Mouse (Mus musculus) forebrain, embryonic 11.5 days (tissue): Measurements from ENCODE around the gene Tas2r135. TPM values are rescaled to one million over a fixed set of nuclear protein-coding genes. Genes with fewer than 3 reads are reported as not detected.

Experiments used
- ATAC-seq: fragments of 200-750 bp; cut with Nextera tagmentation; replicated peaks from 2 replicates; pipeline ENCODE4 v1.8.0; 2017; ENCODE audit warnings: moderate TSS enrichment; ENCODE audit not compliant: low FRiP score
- DNase-seq: peaks from one replicate; pipeline ENCODE4 v3.0.0-alpha.2; 2017; ENCODE audit warnings: low spot score
- H3K27ac ChIP-seq: fragments of 300-500 bp; sonication (generic); 2 replicates; pipeline ENCODE4 v1.5.1; 2014; ENCODE audit warnings: low read depth, low read length
- H3K27me3 ChIP-seq: fragments of 300-500 bp; sonication (generic); 2 replicates; pipeline ENCODE4 v1.6.1; 2014; ENCODE audit warnings: mild to moderate bottlenecking, low read length, mixed read lengths; ENCODE audit not compliant: control insufficient read depth, insufficient read depth
- H3K36me3 ChIP-seq: fragments of 300-500 bp; sonication (generic); 2 replicates; pipeline ENCODE4 v1.6.1; 2014; ENCODE audit warnings: mild to moderate bottlenecking, low read length, moderate library complexity, mixed read lengths; ENCODE audit not compliant: control insufficient read depth, insufficient read depth
- H3K4me1 ChIP-seq: fragments of 300-500 bp; sonication (generic); replicated peaks from 2 replicates; pipeline ENCODE4 v1.6.1; 2014; ENCODE audit warnings: low read length, mixed read lengths; ENCODE audit not compliant: control insufficient read depth, insufficient read depth
- H3K4me2 ChIP-seq: fragments of 300-500 bp; sonication (generic); 2 replicates; pipeline ENCODE4 v1.6.1; 2014; ENCODE audit warnings: low read depth, mild to moderate bottlenecking, low read length, moderate library complexity, mixed read lengths; ENCODE audit not compliant: severe bottlenecking
- H3K4me3 ChIP-seq: fragments of 300-500 bp; sonication (generic); 2 replicates; pipeline ENCODE4 v1.5.1; 2014; ENCODE audit warnings: low read depth, low read length
- H3K9ac ChIP-seq: fragments of 300-500 bp; sonication (generic); 2 replicates; pipeline ENCODE4 v1.6.1; 2014; ENCODE audit warnings: low read length
- H3K9me3 ChIP-seq: fragments of 300-500 bp; sonication (generic); 2 replicates; pipeline ENCODE4 v1.6.1; 2016; ENCODE audit warnings: low read length, mixed read lengths; ENCODE audit not compliant: control insufficient read depth
- WGBS: fragments of 180-500 bp; shearing (Covaris S2); extraction: QIAGEN DNeasy Blood & Tissue Kit; methylation state at CpG from one replicate; pipeline ENCODE4 v1.1.7; 2014; 5-methylcytosine and 5-hydroxymethylcytosine counted together
- polyA plus RNA-seq: library from polyadenylated mRNA; unstranded; fragments of >200 nt; fragmentation: Nextera tagmentation; extraction: Ambion mirVana; gene quantifications from 2 replicates; pipeline ENCODE4 v1.2.1, GENCODE M21; 2014

Gene Tas2r135
- polyA plus RNA-seq, 1 experiment from 2014 or later = not detected

DNA sequence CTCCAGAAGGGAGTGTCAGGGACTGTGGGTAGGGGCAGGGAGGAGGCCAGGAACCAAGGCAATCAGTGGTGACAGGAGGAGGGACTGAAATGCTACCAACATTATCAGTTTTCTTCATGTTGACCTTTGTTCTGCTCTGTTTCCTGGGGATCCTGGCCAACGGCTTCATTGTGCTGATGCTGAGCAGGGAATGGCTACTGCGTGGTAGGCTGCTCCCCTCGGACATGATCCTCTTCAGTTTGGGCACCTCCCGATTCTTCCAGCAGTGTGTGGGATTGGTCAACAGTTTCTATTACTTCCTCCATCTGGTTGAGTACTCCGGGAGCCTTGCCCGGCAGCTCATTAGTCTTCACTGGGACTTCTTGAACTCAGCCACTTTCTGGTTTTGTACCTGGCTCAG, 29.2 kb downstream of the Tas2r135 start, which contains the start of gene Tas2r126:
Gene Tas2r126 (plus strand): TSS at position 90 of the 400 bp plus-strand sequence.
- H3K4me1 ChIP-seq = no peaks in the 10 kb centered on the region
- no peak within 1 kb of the TSS for H3K4me2 ChIP-seq
- no peak within 1 kb of the TSS for H3K9ac ChIP-seq
- no peak within 1 kb of the TSS for H3K4me3 ChIP-seq
- no peak for DNase-seq
- no peaks in the 10 kb centered on the region for H3K27me3 ChIP-seq
- H3K27ac ChIP-seq = no peak within 1 kb of the TSS
- WGBS = 87% methylated on average over 6 of the region's 6 CpGs
- no peak for ATAC-seq
- H3K9me3 ChIP-seq = no peaks in the 10 kb centered on the region
- H3K36me3 ChIP-seq = no peaks in the 10 kb centered on the region

DNA sequence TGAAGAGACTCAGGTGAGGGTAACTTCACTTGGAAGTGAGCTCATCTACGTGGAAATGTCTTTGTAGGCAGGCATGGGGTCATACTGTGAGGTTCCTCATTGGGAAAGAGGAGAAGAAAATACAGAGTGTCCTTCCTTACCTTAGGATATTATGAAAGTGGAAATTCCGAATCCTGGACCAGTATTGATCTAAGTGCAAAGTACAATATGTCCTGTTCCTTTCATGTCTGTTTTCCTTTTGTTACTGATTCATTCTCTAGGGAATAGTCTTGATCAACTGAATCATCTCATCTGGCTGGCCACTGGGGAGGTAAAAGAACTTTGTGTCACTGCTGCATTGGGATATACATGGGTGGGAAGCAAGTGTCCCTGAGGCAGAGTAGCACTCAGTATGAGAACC, 30.3 kb downstream of the Tas2r135 start:
- Histone ChIP-seq H3K4me3 (no peak overlapping the region), H3K27me3 (no peaks in the 10 kb centered on the region), H3K4me1 (no peaks in the 10 kb centered on the region), H3K9me3 (no peaks in the 10 kb centered on the region), H3K27ac (no peak overlapping the region), H3K9ac (no peak overlapping the region), H3K4me2 (no peak overlapping the region), H3K36me3 (no peaks in the 10 kb centered on the region)
- DNase-seq (no peak), ATAC-seq (no peak)
- 65% methylated on average over 2 of the region's 2 CpGs for WGBS

GRCm38 (mm10) chr6:42441395-42441794, 36.2 kb downstream of the Tas2r135 start:
- ATAC-seq = no peak
- H3K27ac ChIP-seq = no peak overlapping the region
- H3K4me2 ChIP-seq = no peak overlapping the region
- H3K27me3 ChIP-seq = no peaks in the 10 kb centered on the region
- no peaks in the 10 kb centered on the region for H3K9me3 ChIP-seq
- no peak for DNase-seq
- no peaks in the 10 kb centered on the region for H3K4me1 ChIP-seq
- H3K36me3 ChIP-seq = no peaks in the 10 kb centered on the region
- no peak overlapping the region for H3K9ac ChIP-seq
- WGBS = 82% methylated on average over 2 of the region's 2 CpGs
- no peak overlapping the region for H3K4me3 ChIP-seq

- WGBS = 88% methylated on average over 2 of the region's 2 CpGs
- H3K4me2 ChIP-seq = no peak overlapping the region
- no peak for ATAC-seq
Measured at GRCm38 (mm10) chr6:42444491-42444890, 39.3 kb downstream of the Tas2r135 start.

GRCm38 (mm10) chr6:42447381-42447780, 42.1 kb downstream of the Tas2r135 start:
- no peaks in the 10 kb centered on the region for H3K27me3 ChIP-seq
- H3K9me3 ChIP-seq = no peaks in the 10 kb centered on the region
- no peak overlapping the region for H3K9ac ChIP-seq
- no peak overlapping the region for H3K4me3 ChIP-seq
- H3K4me1 ChIP-seq = no peaks in the 10 kb centered on the region
- DNase-seq (no peak), ATAC-seq (no peak)
- no peak overlapping the region for H3K4me2 ChIP-seq
- 79% methylated on average over 2 of the region's 2 CpGs for whole genome bisulfite sequencing
- no peak overlapping the region for H3K27ac ChIP-seq
- no peaks in the 10 kb centered on the region for H3K36me3 ChIP-seq

More at GRCm38 (mm10) chr6:42444491-42444890, 39.3 kb downstream of the Tas2r135 start:
- H3K36me3 ChIP-seq = no peaks in the 10 kb centered on the region
- no peak overlapping the region for H3K9ac ChIP-seq
- no peaks in the 10 kb centered on the region for H3K4me1 ChIP-seq
- no peak overlapping the region for H3K27ac ChIP-seq
- no peaks in the 10 kb centered on the region for H3K27me3 ChIP-seq
- H3K4me3 ChIP-seq = no peak overlapping the region
- no peaks in the 10 kb centered on the region for H3K9me3 ChIP-seq
- DNase-seq = no peak

Other genes starting within 250 kb of the Tas2r135 start
- gene Tas2r144, start 190.1 kb upstream of the Tas2r135 start, polyA plus RNA-seq = not detected in 2 replicates
- 15.2 and 18.4 TPM in 2 replicates for gene Gstk1, start 159.5 kb upstream of the Tas2r135 start, polyA plus RNA-seq
- gene Tmem139, start 143.5 kb upstream of the Tas2r135 start, polyA plus RNA-seq = 0.55 TPM in 1 of 2 replicates, not detected in the other
- 75.6 and 77.5 TPM in 2 replicates for gene Casp2, start 140.4 kb upstream of the Tas2r135 start, polyA plus RNA-seq
- gene Clcn1, start 118.7 kb upstream of the Tas2r135 start, polyA plus RNA-seq = 1.4 and 2.0 TPM in 2 replicates
- 2.8 and 3.0 TPM in 2 replicates for gene Fam131b, start 80.8 kb upstream of the Tas2r135 start, polyA plus RNA-seq
- 86.1 and 90.0 TPM in 2 replicates for gene Zyx, start 55.8 kb upstream of the Tas2r135 start, polyA plus RNA-seq
- 0.24 and 0.27 TPM in 2 replicates for gene Epha1, start 32.2 kb upstream of the Tas2r135 start, polyA plus RNA-seq
- gene Tas2r143, start 5.2 kb upstream of the Tas2r135 start, polyA plus RNA-seq = not detected in 2 replicates
- gene Tas2r126, start 29.1 kb downstream of the Tas2r135 start, polyA plus RNA-seq = not detected in 2 replicates
- gene Olfr458, start 59.8 kb downstream of the Tas2r135 start, polyA plus RNA-seq = not detected in 2 replicates
- gene Olfr457, start 70.9 kb downstream of the Tas2r135 start, polyA plus RNA-seq = not detected in 2 replicates
- not detected in 2 replicates for gene Olfr456, start 81.8 kb downstream of the Tas2r135 start, polyA plus RNA-seq
- gene Olfr455, start 142.2 kb downstream of the Tas2r135 start, polyA plus RNA-seq = not detected in 2 replicates
- not detected in 2 replicates for gene Tcaf3, start 192.3 kb downstream of the Tas2r135 start, polyA plus RNA-seq
- gene Tcaf2, start 239.8 kb downstream of the Tas2r135 start, polyA plus RNA-seq = 1.4 and 2.1 TPM in 2 replicates